In genomic region chr14:21686376-21687279, GRCm38 (mm10) we compare ENCODE assay signal across 8 mouse cellular contexts. TPM values are rescaled to one million over a fixed set of nuclear protein-coding genes. Genes with fewer than 3 reads are reported as not detected.
DNase-seq lines count a peak whose midpoint lies in the region; ATAC-seq and TF ChIP-seq lines count a peak whose summit lies in the region.
"Had no signal": no experiment of that assay in that cellular context is flagged by ENCODE, and none has a peak within 500 bp of the region (broad histone marks: within the 10 kb centered on the region; RNA-seq: fewer than 3 reads in every experiment).

No protein-coding gene starts in this region.

- ATAC-seq in lung, embryonic 14.5 days (ENCODE audit: insufficient read depth): peak; percentile 60

- H3K9ac ChIP-seq in lung, embryonic 14.5 days: peak overlapping the region; percentile 31; the same call in 1 of the 2 replicates

- TF ChIP-seq CTCF in lung, embryonic 14.5 days (IDR thresholded peaks at IDR 0.05; ENCODE audit: low read depth): no peak

- H3K4me3 ChIP-seq in lung, embryonic 14.5 days (ENCODE audit: low read depth, low read length): peak overlapping the region; percentile 32
- peak overlapping the region; percentile 52 for H3K4me3 ChIP-seq in hindbrain, embryonic 10.5 days

- H3K4me2 ChIP-seq in lung, embryonic 14.5 days: peak overlapping the region; percentile 69

- no peak overlapping the region for H3K27ac ChIP-seq in lung, embryonic 14.5 days (ENCODE audit: low read depth)
- H3K27ac ChIP-seq in hindbrain, embryonic 10.5 days: peak overlapping the region; percentile 69

- peak; percentile 50 for DNase-seq in lung, embryonic 14.5 days
- no peak for DNase-seq in lung, postnatal 4 days
- DNase-seq in hindbrain, embryonic 10.5 days (ENCODE audit: low spot score): peak; percentile 73
- DNase-seq in lung, postnatal 10 days: peak; percentile 37
- peak; percentile 76 for DNase-seq in yolk sac, embryonic 10.5 days (ENCODE audit: low spot score)
- no peak for DNase-seq in layer of hippocampus, postnatal 25 days (ENCODE audit: extremely low spot score in 1 of 2, low spot score in 1 of 2)
- DNase-seq in adrenal gland, adult (ENCODE audit: inconsistent age in 2 of 2, low spot score in 1 of 2): no peak
- DNase-seq: right cerebral cortex, adult 18-20 months had no signal

- peaks cover 11% of the 10 kb centered on the region for H3K4me1 ChIP-seq in lung, embryonic 14.5 days (ENCODE audit: insufficient read depth)
- H3K4me1 ChIP-seq in hindbrain, embryonic 10.5 days (replicated peaks): peaks cover 50% of the 10 kb centered on the region

- no peaks in the 10 kb centered on the region for H3K9me3 ChIP-seq in lung, embryonic 14.5 days (ENCODE audit: low read depth, low read length)
- 0 out of 2 replicates have a peak, but pooled peaks cover 5% of the 10 kb centered on the region for H3K9me3 ChIP-seq in hindbrain, embryonic 10.5 days

- no peaks in the 10 kb centered on the region for H3K36me3 ChIP-seq in lung, embryonic 14.5 days (ENCODE audit: insufficient read depth)
- no peaks in the 10 kb centered on the region for H3K36me3 ChIP-seq in hindbrain, embryonic 10.5 days

- WGBS in lung, embryonic 14.5 days: 15% methylated on average over 49 of the region's 49 CpGs
- 11% methylated on average over 49 of the region's 49 CpGs for WGBS in hindbrain, embryonic 10.5 days

- H3K27me3 ChIP-seq in lung, embryonic 14.5 days (ENCODE audit: insufficient read depth, low read length): 0 out of 2 replicates have a peak, but pooled peaks cover 10% of the 10 kb centered on the region
- H3K27me3 ChIP-seq in hindbrain, embryonic 10.5 days (ENCODE audit: insufficient read depth, poor library complexity, severe bottlenecking): peaks cover 38% of the 10 kb centered on the region

RNA-seq across cellular contexts. Expression of gene Dupd1, which starts 27.7 kb away (rescaled TPM):
- not detected in 2 replicates for polyA plus RNA-seq in lung, embryonic 14.5 days (2014; fragmentation: Nextera tagmentation; extraction: Ambion mirVana)
- 0.14 and 0.22 TPM in 2 replicates for polyA plus RNA-seq in hindbrain, embryonic 10.5 days (2016; fragmentation: Nextera tagmentation; extraction: Ambion mirVana)
- total RNA-seq in layer of hippocampus, postnatal 25 days (2021): 1 to 10 TPM in 1 of 2 experiments, under 1 TPM in 1; 0.39 to 1.2 TPM

Comparison
In these comparisons a context has a peak if more than half of its experiments do, and no peak if none do; other contexts are left out.
1. DNase-seq: peak in lung, embryonic 14.5 days (single experiment), hindbrain, embryonic 10.5 days (single experiment), lung, postnatal 10 days (single experiment) and yolk sac, embryonic 10.5 days (single experiment); none in lung, postnatal 4 days (0 of 2), layer of hippocampus, postnatal 25 days (0 of 2) and adrenal gland, adult (0 of 2).